In the genomic region with DNA sequence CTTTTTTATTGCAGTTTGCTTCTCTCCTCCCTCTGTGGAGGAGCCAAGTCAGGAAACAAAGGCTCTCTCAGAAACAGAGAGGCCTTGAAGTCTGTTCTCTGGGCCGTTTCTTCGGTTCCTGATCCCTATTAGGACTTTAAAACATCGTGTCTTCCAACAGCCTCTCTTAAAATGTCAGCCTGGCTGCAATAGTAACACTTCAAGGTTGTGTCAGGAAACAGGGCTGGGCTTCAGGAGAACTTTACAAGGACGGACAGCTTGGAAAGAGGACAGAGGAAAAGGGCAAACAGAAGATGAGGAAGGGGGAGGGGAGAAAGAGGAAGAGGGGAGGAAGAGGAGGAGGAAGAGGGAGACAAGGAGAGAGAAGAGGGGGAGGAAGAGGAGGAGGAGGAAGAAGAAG, we compare ENCODE assay signal across 8 mouse cellular contexts.
"Had no signal": no experiment of that assay in that cellular context is flagged by ENCODE, and none has a peak within 500 bp of the region (broad histone marks: within the 10 kb centered on the region; RNA-seq: fewer than 3 reads in every experiment).

No protein-coding gene starts in this region.

- DNase-seq: liver, postnatal 0 days; lung, adult 2 months; lung, postnatal 14 days; lung, postnatal 36 days; right cerebral cortex, postnatal 14 days; thymus, adult 18-20 months; thymus, postnatal 14 days; thymus, postnatal 36 days had no signal
